Mouse (Mus musculus) lung, postnatal 14 days (tissue): Measurements from ENCODE around the gene Trit1.

ENCODE experiments used
- DNase-seq: peaks from one replicate; pipeline ENCODE4 v3.0.0; 2021

Gene Trit1

GRCm38 (mm10) chr4:123050681-123051211 lies 34.3 kb downstream of the Trit1 start:
- peak; percentile 90 for DNase-seq

- DNase-seq = no peak
These were observed 36.8 kb downstream of the Trit1 start for GRCm38 (mm10) chr4:123053179-123053578.

- DNase-seq = no peak
These were observed 37.9 kb downstream of the Trit1 start for GRCm38 (mm10) chr4:123054172-123054790.

- no peak for DNase-seq
These were observed 40.2 kb downstream of the Trit1 start for GRCm38 (mm10) chr4:123056560-123057109.

GRCm38 (mm10) chr4:123057957-123058356 lies 41.6 kb downstream of the Trit1 start:
- DNase-seq = no peak

- no peak for DNase-seq
These were observed 45.3 kb downstream of the Trit1 start for GRCm38 (mm10) chr4:123061744-123062143.

GRCm38 (mm10) chr4:123068646-123069045 lies 52.2 kb downstream of the Trit1 start:
- DNase-seq = no peak

- DNase-seq = peak; percentile 59
These were observed 55.0 kb downstream of the Trit1 start for GRCm38 (mm10) chr4:123071266-123071966.

- DNase-seq = no peak
These were observed 60.5 kb downstream of the Trit1 start for GRCm38 (mm10) chr4:123076928-123077327.

GRCm38 (mm10) chr4:123078231-123078630 lies 61.8 kb downstream of the Trit1 start:
- no peak for DNase-seq

- peak; percentile 65 for DNase-seq
These were observed 64.4 kb downstream of the Trit1 start for GRCm38 (mm10) chr4:123080791-123081190.

- peak; percentile 63 for DNase-seq
These were observed 66.1 kb downstream of the Trit1 start for GRCm38 (mm10) chr4:123082283-123083163.

- DNase-seq = no peak
These were observed 67.0 kb downstream of the Trit1 start for GRCm38 (mm10) chr4:123083323-123083902.

GRCm38 (mm10) chr4:123085290-123085689 lies 68.9 kb downstream of the Trit1 start:
- DNase-seq = no peak

- DNase-seq = no peak
These were observed 70.0 kb downstream of the Trit1 start for GRCm38 (mm10) chr4:123086381-123086780.

- DNase-seq = no peak
These were observed 76.2 kb downstream of the Trit1 start for GRCm38 (mm10) chr4:123092621-123093020.

GRCm38 (mm10) chr4:123093064-123093776 lies 76.8 kb downstream of the Trit1 start:
- DNase-seq = peak; percentile 6

- no peak for DNase-seq
These were observed 77.5 kb downstream of the Trit1 start for GRCm38 (mm10) chr4:123093869-123094268.
